Mouse (Mus musculus) cerebellum, adult 2 months (tissue): ENCODE measurements around the gene Sh3pxd2a.

ENCODE experiments used
- CTCF ChIP-seq: fragments of 200-500 bp; IDR thresholded peaks from 2 replicates; pipeline ENCODE4 v1.5.1; 2011; ENCODE audit warnings: low read depth, mild to moderate bottlenecking, control low read depth, low read length, moderate library complexity, borderline replicate concordance; ENCODE audit not compliant: insufficient read depth
- POLR2A ChIP-seq: fragments of 200-500 bp; IDR thresholded peaks from 2 replicates; pipeline ENCODE4 v1.6.1; 2011; ENCODE audit warnings: low read length, control low read depth, borderline replicate concordance; ENCODE audit not compliant: insufficient read depth

DNA sequence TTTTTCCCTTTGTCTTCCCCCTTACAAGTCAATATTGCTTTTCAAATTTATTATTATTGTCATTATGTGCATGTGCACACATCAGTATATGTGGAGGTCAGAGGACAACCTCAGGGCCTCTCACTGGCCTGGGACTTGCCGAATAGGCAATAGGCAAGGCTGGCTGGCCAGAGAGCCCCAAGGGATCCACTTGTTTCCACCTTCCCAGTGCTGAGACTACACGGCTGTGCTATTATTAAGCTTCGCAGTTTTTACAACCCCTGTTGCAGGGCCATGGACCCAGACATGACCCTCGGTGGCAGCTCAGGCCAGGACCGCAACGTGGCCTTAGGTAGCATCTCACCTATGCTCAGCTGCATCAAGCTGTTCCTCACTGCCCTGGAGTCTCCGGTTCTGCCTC, 251.8 kb downstream of the Sh3pxd2a start:
- no peak for TF ChIP-seq CTCF
- TF ChIP-seq POLR2A = no peak
